Mouse (Mus musculus) layer of hippocampus, adult 8-10 months (tissue): ENCODE results near the gene Zfp697. TPM values are rescaled to one million over a fixed set of nuclear protein-coding genes. Genes with fewer than 3 reads are reported as not detected.
"Not testable (repeated sequence)": the region's sequence is repeated elsewhere in the genome, so short reads cannot be mapped to it uniquely, and the experiment has no call there.

Source experiments
- DNase-seq, 2 experiments: peaks; one replicate each; pipeline ENCODE4 v3.0.0; 2022; ENCODE audit warnings: low spot score in 2 of 2
- total RNA-seq, 4 experiments: library from RNA; stranded (reverse); gene quantifications; 2 replicates each; pipeline ENCODE4 v1.2.4; 2022

Zfp697 gene
- total RNA-seq, 4 experiments from 2014 or later: 27.1 to 32.6 (median 27.9) TPM

- no peak for DNase-seq
Measured at GRCm38 (mm10) chr3:98368776-98369175, 13.5 kb upstream of the Zfp697 start.

DNA sequence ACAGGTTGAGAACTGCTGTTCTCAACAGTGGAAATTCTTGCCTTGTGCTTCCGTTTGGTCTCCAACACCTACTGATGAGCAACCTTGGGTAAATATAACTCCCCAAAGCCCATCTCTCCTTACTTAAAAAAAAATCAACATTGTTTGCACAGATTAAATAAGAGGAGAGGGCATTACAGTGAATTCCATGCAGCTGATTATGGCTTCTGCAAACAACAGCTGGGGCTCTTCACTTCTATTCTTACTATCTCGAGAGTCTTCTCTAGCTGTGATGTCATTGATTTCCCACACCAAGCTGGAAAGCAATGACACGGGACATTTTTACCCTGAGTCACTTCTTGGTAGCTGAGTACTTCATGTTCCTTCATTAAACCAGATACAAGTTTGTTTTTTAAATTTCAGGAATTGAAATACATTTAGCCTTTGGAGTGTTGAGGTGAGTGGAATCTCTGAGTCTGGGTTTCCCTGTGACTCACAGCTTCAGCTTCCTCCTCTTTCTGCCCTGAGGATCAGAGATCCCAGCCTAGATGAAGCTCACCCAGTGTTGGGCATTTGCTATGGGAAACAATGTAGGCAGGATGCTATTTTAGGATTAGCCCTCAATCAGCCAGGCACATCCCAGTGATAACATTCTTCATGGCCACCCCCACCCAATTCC is 8.1 kb upstream of the Zfp697 start:
- no peak for DNase-seq

DNA sequence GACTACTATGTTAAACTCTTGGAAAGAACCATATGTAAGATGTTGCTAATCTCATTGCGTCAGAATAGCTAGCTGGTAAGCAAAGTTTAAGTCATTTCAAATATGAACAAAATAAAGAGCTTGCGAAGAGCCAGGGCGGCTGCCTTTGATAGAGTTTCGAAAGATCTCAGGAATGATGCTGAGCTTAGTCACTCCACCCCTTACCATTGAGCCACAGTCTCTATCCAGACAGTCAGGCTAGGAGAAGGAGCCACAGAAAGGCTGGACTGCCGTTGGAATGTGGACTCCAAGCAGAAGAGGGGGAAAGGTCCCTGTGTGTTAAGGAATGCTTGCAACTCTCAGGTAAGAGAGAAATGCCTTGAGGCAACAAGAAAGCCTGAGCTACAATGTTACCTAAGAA is 7.3 kb upstream of the Zfp697 start:
- no peak for DNase-seq

- no peak for DNase-seq
Measured at GRCm38 (mm10) chr3:98378267-98378666, 4.0 kb upstream of the Zfp697 start.

- no peak for DNase-seq
Measured at GRCm38 (mm10) chr3:98379236-98379635, 3.0 kb upstream of the Zfp697 start.

DNA sequence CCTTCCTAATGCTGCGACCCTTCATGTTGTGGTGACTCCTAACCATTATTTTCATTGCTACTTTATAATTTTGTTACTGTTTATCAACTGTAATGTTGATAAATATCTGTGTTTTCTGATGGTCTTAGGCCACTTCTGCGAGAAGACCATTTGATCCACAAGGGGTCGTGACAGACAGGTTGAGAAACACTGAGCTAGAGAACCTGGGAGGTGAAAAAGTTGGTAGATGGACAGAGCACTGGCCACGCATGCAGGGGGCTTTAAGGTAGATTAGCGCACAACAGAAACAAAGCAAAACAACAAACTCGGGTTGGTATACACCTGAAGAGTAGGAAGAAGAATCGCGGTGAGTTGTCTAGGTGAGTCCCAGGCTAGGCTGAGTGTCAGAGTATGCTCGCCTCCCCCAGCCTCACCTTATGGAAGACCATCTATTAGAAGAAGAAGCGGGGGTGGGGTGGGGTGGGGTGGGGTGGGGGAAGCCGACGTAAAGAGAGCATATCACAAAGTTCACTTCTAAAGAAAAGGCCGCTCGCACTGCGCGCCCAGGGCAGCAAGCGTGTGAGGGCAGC is 500 bp upstream of the Zfp697 start:
- DNase-seq: no peak

DNA sequence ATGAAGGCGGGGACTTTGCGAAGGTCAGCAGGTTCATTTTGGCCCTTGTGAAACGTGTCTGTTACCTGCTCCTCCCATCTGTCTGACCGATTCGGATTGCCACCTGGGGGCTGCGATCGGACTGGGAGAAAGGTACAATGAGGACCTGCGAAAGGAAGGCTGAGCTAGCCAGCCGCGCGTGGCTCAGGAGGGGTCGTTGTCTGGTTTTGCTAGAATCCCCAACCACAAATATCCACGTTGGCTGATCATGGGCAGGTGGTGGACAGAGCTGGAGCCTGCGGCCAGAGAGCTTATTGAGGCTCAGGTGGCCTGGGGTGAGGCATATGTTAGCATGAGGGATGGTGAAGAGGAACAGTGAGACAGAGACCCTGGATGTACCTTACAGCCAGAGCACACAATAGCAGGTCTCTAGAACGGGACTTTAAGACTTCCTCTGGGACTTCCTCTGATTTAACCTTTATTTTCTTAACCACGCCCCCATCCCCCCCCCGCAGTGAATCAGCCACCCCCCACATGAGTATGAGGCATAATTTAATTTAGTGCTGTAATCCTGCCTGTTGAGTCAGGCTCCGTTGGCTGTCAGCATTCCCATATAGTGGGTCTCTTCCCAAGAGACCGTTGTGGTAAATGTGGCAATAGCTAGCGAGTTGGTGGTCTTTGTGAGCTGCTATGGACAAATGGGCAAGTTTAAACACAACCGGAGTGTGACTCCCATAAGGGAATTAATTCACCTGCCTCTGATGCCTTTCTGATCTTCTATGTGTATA is 946 bp downstream of the Zfp697 start:
- DNase-seq: no peak

DNA sequence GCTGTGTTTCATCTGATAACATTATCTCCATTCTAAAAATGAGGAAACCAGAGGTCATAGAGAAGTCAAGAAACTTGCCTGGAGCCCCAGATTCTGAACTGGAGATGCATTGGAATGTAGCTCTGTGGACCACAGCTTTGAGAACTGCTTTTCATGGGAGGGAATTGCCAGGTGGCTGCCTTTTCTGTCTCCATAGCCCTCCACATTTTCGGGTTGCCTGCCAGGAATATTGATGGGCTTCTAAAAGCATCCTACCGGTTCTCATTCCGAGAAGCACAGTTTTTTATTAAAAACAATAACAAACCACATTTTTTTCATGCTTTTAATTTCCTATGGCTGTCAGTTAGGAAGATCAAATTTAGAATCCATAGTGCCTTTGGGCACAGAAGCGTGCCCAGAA is 4.8 kb downstream of the Zfp697 start:
- no peak for DNase-seq

- DNase-seq: no peak
Measured at GRCm38 (mm10) chr3:98387756-98388155, 5.5 kb downstream of the Zfp697 start.

DNA sequence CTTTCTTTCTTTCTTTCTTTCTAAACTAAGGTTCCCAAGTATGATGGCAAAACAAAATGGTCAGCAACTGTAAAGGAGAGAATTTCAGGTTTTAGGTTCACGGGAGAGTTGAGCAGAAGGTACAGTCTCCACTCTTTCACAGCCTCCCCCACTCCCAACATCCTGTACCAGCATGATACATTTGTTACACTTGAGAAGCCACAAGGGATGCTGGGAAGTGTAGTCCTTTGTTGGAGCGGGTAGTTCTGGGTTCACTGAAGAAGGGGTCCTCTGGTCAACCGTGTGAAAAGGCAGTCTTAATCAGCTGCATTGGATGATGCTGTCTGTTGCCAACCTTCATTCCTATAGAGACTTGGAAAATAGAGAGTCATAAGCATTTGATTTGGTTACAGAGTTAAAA is 7.0 kb downstream of the Zfp697 start:
- DNase-seq: no peak

GRCm38 (mm10) chr3:98404268-98404895 is 22.1 kb downstream of the Zfp697 start:
- DNase-seq: not testable (repeated sequence)

DNA sequence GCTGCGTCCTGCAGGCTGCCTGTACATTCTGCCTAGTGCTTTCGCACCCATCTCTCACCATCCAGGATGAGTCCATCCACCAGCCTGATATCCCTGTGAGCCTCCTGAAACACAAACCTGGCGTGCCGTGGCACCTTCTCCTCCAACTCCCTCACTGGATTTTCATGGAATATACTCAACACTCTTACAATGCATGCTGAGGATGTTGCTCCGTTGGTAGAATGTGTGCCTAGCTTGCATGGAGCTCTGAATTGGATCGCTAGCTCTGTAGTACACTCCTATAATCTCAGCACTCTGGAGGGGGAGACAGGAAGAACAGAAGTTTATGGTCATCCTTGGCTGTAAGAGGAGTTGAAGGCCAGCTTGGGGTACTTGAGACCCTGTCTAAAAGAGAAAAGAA is 23.6 kb downstream of the Zfp697 start:
- not testable (repeated sequence) for DNase-seq

DNA sequence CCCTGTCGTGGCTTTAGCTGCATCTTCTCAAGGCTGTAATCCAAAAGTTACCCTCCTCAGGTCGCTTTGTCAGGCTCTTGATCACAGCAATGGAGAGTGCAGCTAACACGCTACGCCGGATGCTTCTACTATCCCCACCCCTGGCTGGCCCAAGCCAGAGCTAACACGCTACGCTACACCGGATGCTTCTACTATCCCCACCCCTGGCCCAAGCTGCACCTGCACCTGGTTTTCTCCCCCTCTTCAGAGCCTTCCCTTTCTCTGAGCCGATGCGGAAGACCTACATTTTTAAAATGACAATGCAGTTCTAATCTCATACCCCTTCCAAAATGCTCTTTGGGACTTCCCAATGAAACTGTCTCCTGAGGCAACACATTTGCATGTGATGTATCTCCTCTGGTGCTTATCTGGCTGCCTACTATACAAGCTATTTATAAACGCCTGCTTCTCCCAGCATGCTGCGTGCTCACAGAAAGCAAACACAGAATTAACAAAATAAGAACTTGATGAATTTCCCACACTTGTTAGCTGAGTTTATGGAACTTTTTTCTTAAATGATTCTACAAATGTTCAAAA is 24.4 kb downstream of the Zfp697 start:
- not testable (repeated sequence) for DNase-seq

- not testable (repeated sequence) for DNase-seq
Measured at GRCm38 (mm10) chr3:98407261-98407780, 25.1 kb downstream of the Zfp697 start.

GRCm38 (mm10) chr3:98410619-98411580 is 28.6 kb downstream of the Zfp697 start:
- not testable (repeated sequence) for DNase-seq

GRCm38 (mm10) chr3:98413733-98414132 is 31.5 kb downstream of the Zfp697 start:
- no peak for DNase-seq

GRCm38 (mm10) chr3:98414296-98414695 is 32.0 kb downstream of the Zfp697 start:
- no peak for DNase-seq

GRCm38 (mm10) chr3:98416426-98417250 is 34.4 kb downstream of the Zfp697 start:
- DNase-seq: no peak

- DNase-seq: peak; percentile 41 to 56
Measured at GRCm38 (mm10) chr3:98417328-98417727, 35.1 kb downstream of the Zfp697 start.
